Mouse (Mus musculus): ENCODE results near the gene Rsph1.

The Rsph1 gene

DNA sequence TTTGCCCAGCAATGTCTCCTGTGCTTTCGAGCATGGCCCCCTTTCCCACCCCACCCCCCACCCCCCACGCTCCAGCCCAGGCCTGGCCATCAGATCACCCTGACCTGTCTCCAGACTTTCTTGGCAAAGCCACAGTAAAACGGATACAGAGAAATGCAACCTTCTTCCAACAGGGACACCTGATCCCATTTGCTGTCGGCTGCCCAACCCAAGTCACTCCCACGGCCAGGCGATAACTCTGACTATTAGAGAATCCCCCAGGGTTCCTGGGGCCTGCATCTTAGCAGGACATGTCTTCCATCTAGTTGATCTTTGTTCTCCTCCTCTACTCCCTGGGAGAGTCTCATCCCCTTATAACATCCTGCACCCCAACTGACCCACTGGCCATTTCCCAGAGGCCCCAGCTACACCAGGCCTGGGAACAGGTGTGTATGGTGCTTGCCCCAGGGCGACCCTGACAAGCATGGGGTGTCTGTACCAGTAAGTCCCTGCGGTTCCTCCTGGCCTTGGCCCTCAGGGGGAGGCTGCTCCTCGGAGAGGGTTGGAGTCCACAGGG is 18.8 kb downstream of the Rsph1 start:
- peak; percentile 69 for DNase-seq (ENCODE audit: low spot score)

DNA sequence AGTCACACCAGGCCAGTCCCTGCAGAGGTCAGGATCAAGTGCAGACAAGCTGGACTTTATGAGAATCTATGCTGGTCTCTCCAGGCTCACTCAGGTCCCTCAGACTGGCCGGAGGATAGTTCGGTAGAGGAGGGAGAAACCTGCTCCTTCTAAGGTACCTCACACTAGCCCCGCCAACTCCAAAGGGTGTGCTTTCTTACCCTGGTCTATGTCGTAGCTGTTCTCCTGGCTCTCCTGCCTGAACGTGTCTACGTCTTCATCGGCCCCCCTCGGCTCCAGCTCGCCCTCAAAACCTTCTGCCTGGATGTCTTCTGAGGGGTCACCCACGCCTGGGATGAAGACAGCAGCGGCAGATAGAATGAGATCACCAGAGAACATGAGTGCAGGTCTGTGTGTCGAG is 19.3 kb downstream of the Rsph1 start:
- DNase-seq (ENCODE audit: low spot score): no peak

DNA sequence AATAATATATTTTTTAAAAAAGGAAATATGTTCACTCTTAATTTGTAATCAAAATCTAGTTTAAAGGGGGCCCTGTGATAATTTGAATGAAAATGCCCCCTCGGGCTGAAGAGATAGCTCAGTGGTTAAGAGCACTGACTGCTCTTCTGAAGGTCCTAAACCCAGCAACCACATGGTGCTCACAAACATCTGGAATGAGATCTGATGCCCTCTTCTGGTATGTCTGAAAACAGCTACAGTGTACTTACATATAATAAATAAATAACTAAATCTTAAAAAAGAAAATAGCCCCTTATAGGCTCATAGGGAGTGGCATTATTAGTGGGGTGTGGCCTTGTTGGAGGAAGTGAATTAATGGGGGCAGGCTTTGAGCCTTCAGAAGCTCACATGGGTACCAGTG is 20.0 kb downstream of the Rsph1 start:
- no peak for DNase-seq (ENCODE audit: low spot score)

DNA sequence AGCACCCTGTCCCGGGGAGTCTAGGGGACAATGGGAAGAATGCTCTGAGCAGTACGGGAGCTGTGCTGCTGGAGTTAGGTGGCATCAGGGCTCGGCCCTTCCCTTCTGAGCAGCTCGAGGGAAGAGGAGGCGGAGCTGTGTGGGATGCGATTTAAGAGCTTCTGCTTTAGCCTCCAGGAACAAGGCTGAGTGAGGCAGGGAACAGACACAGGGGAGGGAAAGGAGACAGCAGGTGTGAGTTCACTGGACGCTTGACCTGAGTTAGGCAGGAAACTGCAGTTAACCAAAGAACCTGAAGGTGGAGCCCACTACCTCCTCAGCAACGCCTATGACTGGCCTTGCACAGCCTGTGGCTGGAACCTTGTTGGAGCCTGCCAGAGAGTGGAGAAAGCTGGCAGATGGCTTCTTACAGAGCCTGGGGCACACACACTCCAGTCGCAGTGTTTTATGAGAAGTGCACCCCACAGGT is 22.7 kb downstream of the Rsph1 start:
- DNase-seq (ENCODE audit: low spot score): peak; percentile 77

DNA sequence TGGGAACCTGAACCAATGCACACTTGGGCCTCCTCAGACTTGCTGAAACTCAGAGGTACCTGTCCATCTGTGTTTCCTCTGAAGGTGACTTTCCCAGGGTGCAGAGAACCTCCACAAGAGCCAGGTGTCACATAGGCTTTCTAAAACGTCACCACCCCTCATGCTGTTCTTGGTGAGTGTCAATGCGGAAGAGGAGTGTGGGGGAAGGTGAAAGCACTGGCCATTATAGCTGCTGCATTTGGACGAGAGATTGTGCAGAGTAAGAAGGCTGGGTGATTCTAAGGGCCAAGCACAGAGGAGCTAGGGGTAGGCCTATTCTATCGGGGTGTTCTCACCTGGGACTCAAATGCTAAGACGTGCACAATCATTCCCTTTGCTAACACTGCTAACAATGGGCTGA is 23.2 kb downstream of the Rsph1 start:
- no peak for DNase-seq (ENCODE audit: low spot score)

DNA sequence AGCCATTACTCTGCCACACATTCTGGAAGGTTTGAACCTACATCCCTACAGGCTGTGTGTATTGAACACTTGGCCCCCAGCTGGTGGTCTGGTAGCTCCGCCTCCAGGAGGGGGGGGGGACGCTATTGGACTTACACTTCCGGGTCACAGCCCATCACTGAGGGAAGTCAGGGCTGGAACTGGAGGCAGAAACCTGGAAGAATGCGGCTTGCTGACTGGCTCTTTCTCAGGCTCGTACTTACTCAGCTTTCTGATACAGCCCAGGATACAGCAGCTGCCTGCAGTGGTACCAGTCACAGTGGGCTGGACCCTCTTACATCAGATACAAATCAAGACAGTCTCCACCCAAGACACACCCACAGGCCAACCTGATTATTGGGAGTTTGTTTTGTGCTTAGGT is 30.0 kb downstream of the Rsph1 start:
- DNase-seq (ENCODE audit: low spot score): no peak

DNA sequence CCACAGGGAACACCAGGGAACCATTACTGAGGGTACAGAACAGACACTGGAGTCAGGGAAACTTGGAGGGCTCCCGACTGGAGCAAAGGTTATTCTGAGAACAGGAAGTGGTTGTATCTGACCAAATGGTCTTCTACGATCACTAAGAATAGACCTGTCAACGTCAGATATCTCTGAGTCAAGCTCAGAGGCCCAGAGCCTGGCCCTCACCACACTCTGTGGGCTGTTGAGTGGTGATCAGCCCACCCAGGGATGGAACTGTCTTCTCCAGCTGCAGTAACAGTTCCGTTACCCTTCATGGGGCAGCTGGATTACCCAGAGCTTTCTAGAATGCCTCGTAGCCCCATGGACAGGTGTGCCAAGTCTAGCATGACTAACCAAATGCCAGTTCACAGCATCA is 31.9 kb downstream of the Rsph1 start:
- DNase-seq (ENCODE audit: low spot score): no peak

DNA sequence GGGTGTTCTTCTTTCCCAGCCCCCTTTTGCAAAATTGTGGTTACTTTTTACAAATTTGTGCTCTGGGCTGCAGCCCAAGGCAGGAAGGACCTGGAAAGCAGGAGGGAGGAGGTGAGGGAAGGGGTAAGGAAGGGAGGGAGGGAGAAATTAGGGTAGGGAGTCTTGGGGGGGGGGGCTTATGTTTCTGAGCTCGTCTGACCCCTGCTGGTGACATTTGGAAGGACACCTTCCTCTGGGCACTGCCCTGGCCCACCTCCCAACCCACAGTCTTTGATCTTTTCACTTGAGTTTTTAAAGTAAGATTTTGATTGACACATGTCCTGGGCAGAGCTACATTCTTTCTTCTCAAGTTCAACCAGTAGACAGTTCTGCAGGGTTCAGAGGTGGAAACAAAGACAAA is 34.4 kb downstream of the Rsph1 start:
- DNase-seq (ENCODE audit: low spot score): no peak

DNA sequence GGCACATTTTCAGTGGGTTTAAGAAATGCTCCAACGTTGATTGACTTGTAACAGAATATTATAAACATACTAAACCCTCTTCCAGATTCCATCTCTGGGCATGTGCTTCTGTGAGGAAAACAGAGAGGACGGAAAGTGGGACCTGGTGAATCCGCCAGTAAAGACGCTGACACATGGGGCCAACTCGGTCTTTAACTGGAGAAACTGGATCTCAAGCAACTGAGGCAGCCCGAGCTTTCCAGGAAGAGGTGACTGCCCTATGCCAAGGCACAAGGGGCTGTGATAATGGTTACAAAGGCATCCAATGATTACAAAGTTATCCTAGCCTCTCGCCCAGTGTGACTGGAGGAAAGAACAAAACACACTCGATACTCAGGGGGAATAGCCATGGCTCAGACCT is 36.0 kb downstream of the Rsph1 start:
- no peak for DNase-seq (ENCODE audit: low spot score)

DNA sequence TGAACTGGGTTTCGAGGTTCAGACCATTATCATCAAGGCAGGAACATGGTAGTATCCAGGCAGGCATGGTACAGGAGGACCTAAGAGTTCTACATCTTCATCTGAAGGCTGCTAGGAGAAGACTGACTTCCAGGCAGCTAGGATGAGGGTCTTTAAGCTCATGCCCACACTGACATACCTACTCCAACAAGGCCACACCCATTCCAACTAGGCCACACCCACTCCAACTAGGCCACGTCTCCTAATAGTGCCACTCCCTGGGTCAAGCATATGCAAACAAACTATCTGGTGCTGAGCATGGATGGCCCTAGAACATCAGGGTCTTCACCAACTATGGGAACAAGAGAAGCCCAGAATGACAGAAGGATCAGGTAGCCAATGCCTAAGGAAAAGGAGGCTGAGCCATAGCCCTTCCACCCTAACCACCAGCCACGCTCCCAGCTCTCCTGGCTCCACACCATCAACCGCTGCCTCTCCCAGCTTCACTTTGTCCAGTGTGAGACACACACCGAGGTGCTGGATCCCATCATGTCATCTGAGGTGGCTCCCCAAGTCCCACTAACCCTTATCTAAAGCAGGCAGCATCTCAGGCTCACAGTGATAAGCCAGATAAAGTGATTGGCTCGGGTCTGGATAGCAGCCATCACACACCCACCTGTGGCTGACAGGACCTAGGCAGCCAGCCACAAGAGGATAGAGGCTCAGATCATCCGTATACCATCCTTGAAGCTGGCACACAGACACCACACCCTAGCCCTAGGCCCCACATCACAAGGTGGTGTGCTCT is 38.8 kb downstream of the Rsph1 start:
- DNase-seq (ENCODE audit: low spot score): no peak

DNA sequence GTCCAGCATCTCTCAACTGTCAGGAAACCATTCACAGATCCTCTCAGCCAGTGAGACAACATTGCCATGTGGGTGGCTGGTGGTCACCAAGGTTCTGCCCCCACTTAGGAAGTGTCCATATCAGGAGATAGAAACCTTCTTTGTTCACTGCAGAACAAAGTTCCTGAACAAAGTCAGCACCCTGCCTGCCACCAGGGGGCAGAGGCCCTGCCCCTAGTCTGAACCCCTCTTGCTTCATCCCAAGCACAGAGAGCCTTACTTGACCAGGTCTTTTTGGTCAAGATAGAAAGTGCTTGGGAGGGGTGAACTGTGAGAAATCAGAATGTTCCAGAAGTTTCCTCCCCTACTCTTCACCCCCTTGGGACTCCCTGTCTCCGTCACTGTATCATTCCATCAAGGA is 41.3 kb downstream of the Rsph1 start:
- DNase-seq (ENCODE audit: low spot score): no peak

DNA sequence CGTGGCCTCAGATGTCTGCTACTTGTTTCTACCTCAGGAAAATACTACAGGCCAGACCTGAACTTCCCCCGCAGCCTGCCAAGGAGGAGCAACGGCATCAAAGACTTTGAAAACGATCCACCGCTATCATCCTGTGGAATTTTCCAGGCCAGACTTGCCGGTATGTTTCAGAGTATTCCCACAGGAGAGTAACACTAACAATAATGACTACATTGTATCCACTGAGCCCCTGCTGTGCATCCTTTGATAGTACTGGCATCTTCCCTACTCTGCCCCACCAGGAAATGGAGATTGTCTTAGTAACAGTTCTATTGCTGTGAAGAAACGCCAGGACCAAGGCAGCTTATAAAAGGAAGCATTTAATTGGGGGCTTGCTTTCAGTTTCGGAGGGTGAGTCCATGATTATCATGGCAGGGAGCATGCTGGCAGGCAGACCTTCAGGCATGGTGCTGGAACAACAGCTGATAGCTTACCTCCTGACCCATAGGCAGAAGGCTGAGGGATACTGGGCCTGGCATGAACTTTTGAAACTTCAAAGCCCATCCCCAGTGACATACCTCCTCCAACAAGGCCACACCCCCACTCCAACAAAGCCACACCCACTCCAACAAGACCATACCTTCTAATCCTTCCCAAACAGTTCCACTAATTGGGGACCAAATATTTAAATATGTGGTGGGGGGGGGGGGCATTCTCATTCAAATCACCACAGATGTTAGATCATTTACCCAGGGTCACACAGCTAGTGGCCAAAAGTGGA is 44.8 kb downstream of the Rsph1 start:
- DNase-seq (ENCODE audit: low spot score): peak; percentile 70

DNA sequence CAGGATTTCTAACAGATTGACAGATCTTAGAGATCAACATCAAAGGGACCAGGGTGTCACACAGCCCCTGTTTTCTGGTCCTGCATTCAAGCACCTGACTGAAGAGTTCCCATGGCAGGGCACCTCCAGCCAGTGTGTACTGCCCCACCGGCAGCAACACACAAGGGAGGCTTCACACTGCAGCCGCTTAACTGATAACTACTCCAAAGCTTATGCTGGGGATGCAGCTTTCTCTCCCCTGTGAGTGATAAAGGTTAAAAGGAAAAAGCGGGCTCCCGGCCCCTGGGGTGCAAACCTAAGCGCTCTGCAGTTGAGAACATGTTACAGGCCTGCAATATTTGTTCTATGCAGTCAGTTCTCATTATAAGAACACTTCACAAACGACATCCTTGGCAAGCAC is 45.4 kb downstream of the Rsph1 start:
- no peak for DNase-seq (ENCODE audit: low spot score)

DNA sequence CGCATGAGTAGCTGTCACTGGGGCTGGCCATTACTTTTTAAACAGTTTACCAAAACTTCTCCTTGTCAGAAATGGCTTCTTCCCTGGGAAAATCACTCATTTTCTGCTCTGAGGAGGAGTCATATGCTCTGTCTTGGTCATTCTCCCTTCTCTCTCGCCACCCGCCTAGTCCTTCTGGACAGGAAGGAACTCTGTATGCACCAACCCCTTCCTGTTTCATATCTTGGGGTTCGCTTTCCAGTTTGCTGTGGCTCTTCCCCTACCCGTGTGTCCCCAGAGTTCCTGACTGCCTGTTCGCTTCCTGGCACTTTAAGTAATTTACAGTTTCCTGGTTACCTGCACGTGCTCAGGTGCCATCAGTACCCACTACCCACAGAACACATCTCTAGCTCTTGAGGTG is 50.3 kb downstream of the Rsph1 start:
- DNase-seq (ENCODE audit: low spot score): no peak

DNA sequence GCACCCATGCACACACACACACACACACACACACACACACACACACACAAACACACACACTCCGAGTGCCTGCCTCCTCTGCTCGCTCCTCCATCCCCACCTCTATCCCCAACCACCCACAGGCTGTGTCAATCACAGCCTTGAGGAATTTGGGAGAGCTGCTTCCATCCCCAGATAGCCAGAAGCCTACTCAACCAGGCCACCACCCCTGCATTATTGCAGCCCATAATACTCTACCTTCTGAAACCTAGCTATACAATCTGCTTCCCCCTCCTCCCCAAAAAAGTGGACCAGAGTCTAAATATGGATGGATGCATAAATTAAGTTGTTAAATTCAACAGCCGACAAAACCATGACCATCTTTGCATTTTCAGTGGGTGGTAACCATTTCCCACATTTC is 50.8 kb downstream of the Rsph1 start:
- no peak for DNase-seq (ENCODE audit: low spot score)

DNA sequence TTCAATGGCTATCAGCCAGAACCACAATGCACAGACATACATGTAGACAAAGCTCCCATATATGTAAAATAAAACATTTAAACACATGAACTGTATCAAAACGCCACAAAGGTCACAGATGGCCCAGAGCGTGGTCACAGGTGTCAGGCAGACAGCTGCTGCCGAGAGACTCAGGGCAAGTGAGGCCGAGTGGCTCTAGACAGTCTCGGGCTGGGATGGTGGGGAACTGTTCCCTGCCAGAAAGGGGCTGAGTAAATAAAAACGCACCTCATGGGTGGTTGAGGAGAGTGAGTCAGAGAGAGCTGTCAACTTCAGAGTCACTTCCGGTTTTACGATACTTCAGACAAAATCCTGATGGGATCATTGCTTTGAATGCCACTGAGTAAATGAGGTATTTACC is 52.6 kb downstream of the Rsph1 start:
- DNase-seq (ENCODE audit: low spot score): no peak

DNA sequence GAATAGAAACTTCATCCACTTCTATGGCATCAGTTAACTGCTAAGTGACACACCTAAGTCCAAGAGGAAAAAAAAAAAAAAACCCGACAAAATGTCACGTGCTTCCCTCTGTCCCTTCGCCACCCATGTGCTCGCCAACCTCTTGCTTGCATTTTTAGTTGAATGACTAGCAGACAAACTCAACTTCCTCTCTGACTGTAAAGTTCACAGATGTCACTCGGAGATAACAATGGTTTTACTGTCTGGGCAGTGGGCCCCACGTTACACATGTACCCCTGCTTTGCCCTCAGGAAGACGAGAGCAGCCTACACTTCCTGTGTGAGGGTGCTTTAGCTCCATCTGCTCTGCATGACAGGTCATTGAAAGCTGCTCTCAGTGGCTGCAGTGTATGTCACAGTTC is 53.3 kb downstream of the Rsph1 start:
- DNase-seq (ENCODE audit: low spot score): no peak

DNA sequence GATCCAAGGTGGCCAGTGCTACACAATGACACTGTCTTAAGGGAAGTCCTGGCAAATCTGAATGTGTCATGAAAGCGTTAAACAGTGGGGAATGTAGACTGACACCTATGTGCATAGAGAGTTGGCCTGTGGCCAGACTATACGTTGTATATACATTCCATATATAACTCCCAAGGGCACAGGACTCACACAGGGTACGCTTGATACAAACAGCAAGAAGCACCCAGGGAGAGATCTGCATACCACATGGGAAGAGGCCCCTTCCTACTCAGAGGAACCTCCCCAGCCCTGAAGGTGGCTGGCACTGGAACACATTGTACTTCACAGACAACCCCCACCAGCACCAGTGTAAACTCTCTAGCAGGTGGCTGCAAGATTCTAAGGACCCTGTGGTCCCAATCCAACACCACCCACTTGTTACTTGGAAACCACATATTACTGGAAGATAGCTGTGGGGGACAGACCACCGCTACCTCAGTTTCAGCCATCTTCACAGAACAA is 54.3 kb downstream of the Rsph1 start:
- no peak for DNase-seq (ENCODE audit: low spot score)

DNA sequence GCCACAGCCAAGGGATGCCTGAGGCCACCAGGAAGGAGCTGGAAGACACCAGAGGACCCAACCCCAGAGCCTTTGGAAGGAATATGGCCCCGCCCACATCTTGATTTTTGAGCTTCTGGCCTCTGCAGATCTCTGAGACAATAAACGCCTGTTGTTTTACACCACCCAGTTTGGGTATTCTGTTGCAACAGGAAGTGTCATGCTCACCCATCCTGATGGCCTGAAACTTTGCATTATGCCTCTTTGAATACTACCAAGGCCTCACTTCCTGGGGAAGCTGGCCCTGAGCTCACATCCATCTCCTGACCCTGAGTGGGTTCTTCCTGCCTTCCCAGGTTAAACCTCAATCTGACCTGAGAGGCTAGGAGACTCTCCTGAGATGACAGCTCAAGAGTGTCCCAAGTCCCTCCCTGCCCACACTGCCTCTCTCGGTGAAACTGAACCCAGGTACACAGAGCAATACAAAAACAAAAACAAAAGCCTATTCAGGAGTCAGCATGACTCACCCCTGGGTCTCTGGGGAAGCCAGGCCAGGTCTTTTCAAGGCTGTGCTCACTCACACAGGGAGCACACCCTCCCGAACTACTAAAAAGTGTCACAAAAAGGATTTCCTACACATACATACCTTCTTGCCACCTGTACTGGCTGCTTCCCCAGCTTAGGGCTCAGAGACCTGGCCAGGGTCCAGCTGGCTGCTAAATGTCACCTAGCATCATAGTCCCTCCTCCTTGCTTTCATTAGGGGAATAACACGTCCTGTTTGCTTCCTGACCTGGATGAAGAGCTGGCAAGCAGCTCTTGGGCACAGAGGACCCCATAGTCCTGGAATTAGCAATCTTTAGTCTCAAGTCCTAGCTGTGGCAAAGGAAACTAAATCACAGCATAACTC is 60.9 kb downstream of the Rsph1 start:
- no peak for DNase-seq (ENCODE audit: low spot score)

DNA sequence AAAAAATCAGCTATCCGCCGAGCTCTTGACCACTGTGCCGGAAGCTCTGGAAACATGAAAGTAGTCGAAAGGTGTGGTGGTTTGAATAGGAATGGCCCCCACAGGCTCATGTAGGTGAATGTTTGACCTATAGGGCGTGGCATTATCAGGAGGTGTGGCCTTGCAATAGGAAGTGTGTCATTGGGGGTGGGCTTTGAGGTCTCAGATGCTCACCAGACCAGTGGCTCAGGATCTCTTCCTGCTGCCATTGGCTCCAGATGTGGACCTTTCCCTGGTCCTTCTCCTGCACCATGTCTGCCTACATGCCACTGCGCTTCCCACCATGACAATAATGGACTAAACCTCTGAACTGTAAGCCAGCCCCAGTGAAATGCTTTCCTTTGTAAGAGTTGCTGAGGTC is 65.3 kb downstream of the Rsph1 start:
- no peak for DNase-seq (ENCODE audit: low spot score)

DNA sequence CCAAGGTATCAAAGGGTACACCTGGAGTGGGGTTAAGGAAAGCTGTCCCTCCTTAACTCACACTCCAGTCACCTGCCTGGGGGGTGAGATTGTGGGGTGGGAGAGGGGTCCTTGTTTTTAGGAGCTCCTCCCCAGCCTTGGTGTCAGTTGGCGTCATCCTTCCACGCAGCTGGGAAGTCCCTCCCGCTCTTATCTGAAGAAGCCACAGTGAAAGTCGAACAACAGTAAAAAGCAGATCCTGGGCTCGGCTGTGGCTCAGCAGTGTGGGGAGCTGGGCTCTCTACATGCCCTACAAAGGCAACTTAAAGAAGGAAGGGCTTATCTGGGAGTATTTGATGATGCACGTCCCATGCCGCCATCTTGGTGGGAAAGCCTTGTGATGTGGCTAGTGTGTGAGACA is 66.9 kb downstream of the Rsph1 start:
- DNase-seq (ENCODE audit: low spot score): no peak

DNA sequence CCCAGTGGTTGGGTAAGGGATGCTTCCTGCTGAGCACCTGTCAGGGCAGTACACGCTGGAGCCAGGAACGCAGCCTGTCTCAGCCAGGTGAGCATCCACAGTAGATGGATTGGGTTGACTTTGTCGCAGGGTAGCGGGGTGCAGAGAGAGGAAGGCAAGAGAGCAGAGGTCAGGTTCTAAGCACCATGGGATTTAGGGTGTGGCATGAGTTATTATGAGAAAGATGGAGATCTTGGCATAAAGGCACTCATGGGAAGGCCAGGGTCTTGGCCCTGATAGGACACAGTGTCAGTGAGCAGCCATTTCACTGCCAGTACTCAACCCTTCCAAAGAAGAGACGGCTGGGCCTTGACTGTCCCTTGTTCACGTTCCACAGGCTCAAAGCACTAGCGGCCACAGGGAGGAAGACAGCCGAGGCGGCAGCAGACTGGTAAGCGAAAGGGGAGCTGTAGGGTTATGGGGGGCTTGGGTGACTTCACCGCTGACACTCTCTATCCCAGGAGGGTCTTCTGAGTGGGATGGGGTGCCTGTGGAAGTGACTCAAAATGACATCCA is 67.7 kb downstream of the Rsph1 start:
- no peak for DNase-seq (ENCODE audit: low spot score)
